Mouse (Mus musculus) forebrain, embryonic 13.5 days (tissue): ENCODE data around the gene Med28. TPM values are rescaled to one million over a fixed set of nuclear protein-coding genes. Genes with fewer than 3 reads are reported as not detected.

Source experiments
- ATAC-seq: fragments of 200-750 bp; cut with Nextera tagmentation; 2 replicates; pipeline ENCODE4 v1.8.0; 2017
- H3K27ac ChIP-seq: fragments of 300-500 bp; sonication (generic); 2 replicates; pipeline ENCODE4 v1.5.1; 2015; ENCODE audit warnings: inconsistent platforms, mild to moderate bottlenecking, moderate library complexity
- H3K27me3 ChIP-seq: fragments of 300-500 bp; sonication (generic); 2 replicates; pipeline ENCODE4 v1.6.1; 2015; ENCODE audit warnings: mild to moderate bottlenecking, inconsistent platforms
- H3K36me3 ChIP-seq: fragments of 300-500 bp; sonication (generic); 2 replicates; pipeline ENCODE4 v1.6.1; 2015; ENCODE audit warnings: mild to moderate bottlenecking, inconsistent platforms; ENCODE audit not compliant: poor library complexity, severe bottlenecking
- H3K4me1 ChIP-seq: fragments of 300-500 bp; sonication (generic); 2 replicates; pipeline ENCODE4 v1.6.1; 2015; ENCODE audit warnings: inconsistent platforms
- H3K4me2 ChIP-seq: fragments of 300-500 bp; sonication (generic); 2 replicates; pipeline ENCODE4 v1.6.1; 2015; ENCODE audit warnings: inconsistent platforms, mild to moderate bottlenecking, moderate library complexity
- H3K4me3 ChIP-seq: fragments of 300-500 bp; sonication (generic); 2 replicates; pipeline ENCODE4 v1.5.1; 2015; ENCODE audit warnings: mild to moderate bottlenecking, inconsistent platforms
- H3K9ac ChIP-seq: fragments of 300-500 bp; sonication (generic); 2 replicates; pipeline ENCODE4 v1.6.1; 2015; ENCODE audit warnings: mild to moderate bottlenecking, inconsistent platforms
- H3K9me3 ChIP-seq: fragments of 300-500 bp; sonication (generic); replicated peaks from 2 replicates; pipeline ENCODE4 v1.6.1; 2016; ENCODE audit warnings: inconsistent platforms
- WGBS: fragments of 180-500 bp; shearing (Covaris S2); methylation state at CpG from one replicate; pipeline ENCODE4 v1.1.7; 2015; 5-methylcytosine and 5-hydroxymethylcytosine counted together
- polyA plus RNA-seq: library from polyadenylated mRNA; unstranded; fragments of >200 nt; fragmentation: Nextera tagmentation; extraction: Ambion mirVana; gene quantifications from 2 replicates; pipeline ENCODE4 v1.2.1, GENCODE M21; 2015

The Med28 gene
- polyA plus RNA-seq, 1 experiment from 2014 or later: 344 TPM

GRCm38 (mm10) chr5:45491776-45492175, 28.3 kb upstream of the Med28 start:
- 41% methylated on average over 4 of the region's 4 CpGs for WGBS
- no peak for ATAC-seq
- H3K9me3 ChIP-seq: no peaks in the 10 kb centered on the region
- H3K4me2 ChIP-seq: no peak overlapping the region
- H3K4me1 ChIP-seq: peaks cover 21% of the 10 kb centered on the region
- 0 out of 2 replicates have a peak, but pooled peaks cover under 1% of the 10 kb centered on the region for H3K36me3 ChIP-seq
- H3K4me3 ChIP-seq: no peak overlapping the region
- H3K27ac ChIP-seq: no peak overlapping the region
- no peak overlapping the region for H3K9ac ChIP-seq
- 0 out of 2 replicates have a peak, but pooled peaks cover 3% of the 10 kb centered on the region for H3K27me3 ChIP-seq

DNA sequence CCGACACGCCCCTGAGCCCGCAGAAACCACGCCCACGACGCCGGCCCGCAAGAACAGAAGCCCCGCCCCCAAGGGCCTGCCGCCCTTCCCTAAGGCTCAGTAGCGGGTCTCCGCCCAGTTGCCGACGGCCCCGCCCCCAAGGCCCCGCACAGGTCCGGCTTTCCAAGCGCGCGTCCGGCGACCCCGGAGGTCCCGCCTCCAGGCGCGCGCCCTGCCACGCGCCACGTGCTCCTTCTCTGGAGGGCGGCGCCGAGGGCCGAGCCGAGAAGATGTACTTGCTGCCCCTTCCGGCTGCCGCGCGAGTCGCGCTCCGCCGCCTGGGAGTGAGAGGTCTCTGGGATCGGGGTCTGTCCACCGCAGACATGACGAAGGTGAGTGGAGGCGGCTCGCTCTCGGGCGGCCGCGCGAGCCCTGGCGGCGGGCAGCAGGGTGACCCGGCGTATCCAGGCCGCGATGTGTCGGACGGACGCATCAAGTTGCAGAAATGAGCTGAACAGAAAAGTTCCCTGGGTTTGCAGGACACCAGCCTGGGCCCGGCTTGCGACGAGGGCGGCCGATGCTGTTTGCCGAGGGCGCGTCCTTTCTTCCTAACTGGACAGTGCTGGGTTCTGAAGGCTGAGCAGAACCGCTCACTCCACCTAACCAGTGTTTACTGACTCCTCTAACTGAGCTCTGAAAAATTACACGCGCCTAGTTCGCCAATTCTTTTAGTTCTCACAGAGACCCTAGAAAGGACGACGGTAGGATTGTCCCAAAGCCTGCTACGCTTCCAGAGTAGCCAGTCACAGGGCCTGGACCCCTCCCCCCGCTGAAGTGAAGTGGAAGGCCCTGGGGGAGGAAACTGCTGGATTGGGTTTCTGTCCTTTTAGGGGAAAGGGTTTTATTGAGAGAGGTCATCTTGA, 26.6 kb upstream of the Med28 start, which contains the start of gene Lap3:
Gene Lap3 (plus strand): TSS at position 184 of the 902 bp plus-strand sequence.
- Histone ChIP-seq H3K4me2 (peak within 1 kb of the TSS; percentile 84), H3K27ac (peak within 1 kb of the TSS; percentile 40; the same call in 1 of the 2 replicates), H3K4me1 (peaks cover 21% of the 10 kb centered on the region), H3K4me3 (peak within 1 kb of the TSS; percentile 68), H3K9me3 (no peaks in the 10 kb centered on the region), H3K27me3 (0 out of 2 replicates have a peak, but pooled peaks cover 3% of the 10 kb centered on the region), H3K9ac (peak within 1 kb of the TSS; percentile 77), H3K36me3 (peaks cover 17% of the 10 kb centered on the region)
- ATAC-seq: peak; percentile 95
- under 1% methylated on average over 77 of the region's 78 CpGs for WGBS

- H3K9me3 ChIP-seq: no peaks in the 10 kb centered on the region
- H3K27ac ChIP-seq: no peak overlapping the region
- peaks cover 23% of the 10 kb centered on the region for H3K36me3 ChIP-seq
- no peak for ATAC-seq
- H3K4me1 ChIP-seq: peaks cover 21% of the 10 kb centered on the region
- H3K4me2 ChIP-seq: peak overlapping the region; percentile 84
- H3K4me3 ChIP-seq: peak overlapping the region; percentile 68
- 64% methylated on average over 9 of the region's 9 CpGs for WGBS
- H3K27me3 ChIP-seq: 0 out of 2 replicates have a peak, but pooled peaks cover 3% of the 10 kb centered on the region
- H3K9ac ChIP-seq: peak overlapping the region; percentile 77
Observed at GRCm38 (mm10) chr5:45494093-45494755, 25.8 kb upstream of the Med28 start.

DNA sequence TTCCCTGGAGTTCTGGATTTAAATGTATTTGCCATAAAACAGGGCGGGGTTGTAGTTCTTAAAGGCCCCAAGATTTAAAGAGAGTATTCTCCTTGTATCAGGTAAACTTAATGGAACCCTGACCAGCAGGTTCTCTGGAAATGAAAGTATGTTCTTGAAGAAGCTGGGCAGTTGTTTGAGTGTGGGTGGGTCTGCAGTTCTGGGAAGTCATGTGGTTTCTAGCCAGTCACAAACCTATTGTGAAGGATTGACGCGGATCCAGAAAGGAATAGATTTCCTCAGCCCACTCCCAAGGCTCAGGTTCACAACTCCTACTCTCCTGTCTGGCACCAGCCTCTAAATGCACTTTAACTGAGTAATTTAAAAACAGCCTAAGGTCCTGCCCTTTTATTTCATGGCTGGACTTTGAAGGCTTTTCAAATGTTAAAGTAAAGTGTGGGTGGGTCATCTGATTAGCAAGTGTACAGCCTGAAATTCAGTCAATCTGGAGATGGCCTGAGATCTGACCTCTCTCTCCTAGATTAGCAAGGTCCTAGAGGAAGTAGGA, 24.5 kb upstream of the Med28 start:
- 87% methylated on average over 3 of the region's 3 CpGs for WGBS
- Histone ChIP-seq H3K36me3 (peaks cover 31% of the 10 kb centered on the region), H3K4me3 (no peak overlapping the region), H3K9ac (no peak overlapping the region), H3K4me2 (no peak overlapping the region), H3K27ac (no peak overlapping the region), H3K27me3 (0 out of 2 replicates have a peak, but pooled peaks cover 3% of the 10 kb centered on the region), H3K9me3 (no peaks in the 10 kb centered on the region), H3K4me1 (peaks cover 21% of the 10 kb centered on the region)
- ATAC-seq: no peak

DNA sequence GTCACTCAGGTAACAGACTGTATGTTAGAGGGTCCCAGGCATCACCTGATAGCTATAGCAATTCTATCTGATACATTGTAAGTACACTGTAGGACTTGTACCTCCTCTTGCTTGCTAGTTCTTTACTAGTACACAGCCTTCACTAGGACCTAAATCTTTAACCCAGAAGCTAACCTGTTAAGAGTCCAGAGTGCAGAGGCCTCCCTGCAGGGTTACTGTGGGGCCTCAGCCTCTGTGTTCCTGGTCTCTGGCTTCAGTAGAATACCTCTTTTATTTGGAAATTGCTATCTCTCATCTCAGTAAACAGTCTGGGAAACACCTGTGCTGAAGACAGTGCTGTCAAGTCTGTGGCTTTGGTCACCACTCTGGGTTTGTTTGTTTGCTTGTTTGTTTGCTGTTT, 24.0 kb upstream of the Med28 start:
- Histone ChIP-seq H3K4me1 (peaks cover 21% of the 10 kb centered on the region), H3K4me3 (no peak overlapping the region), H3K9ac (no peak overlapping the region), H3K36me3 (peaks cover 35% of the 10 kb centered on the region), H3K27me3 (0 out of 2 replicates have a peak, but pooled peaks cover 3% of the 10 kb centered on the region), H3K9me3 (no peaks in the 10 kb centered on the region), H3K4me2 (no peak overlapping the region), H3K27ac (no peak overlapping the region)
- ATAC-seq: no peak

DNA sequence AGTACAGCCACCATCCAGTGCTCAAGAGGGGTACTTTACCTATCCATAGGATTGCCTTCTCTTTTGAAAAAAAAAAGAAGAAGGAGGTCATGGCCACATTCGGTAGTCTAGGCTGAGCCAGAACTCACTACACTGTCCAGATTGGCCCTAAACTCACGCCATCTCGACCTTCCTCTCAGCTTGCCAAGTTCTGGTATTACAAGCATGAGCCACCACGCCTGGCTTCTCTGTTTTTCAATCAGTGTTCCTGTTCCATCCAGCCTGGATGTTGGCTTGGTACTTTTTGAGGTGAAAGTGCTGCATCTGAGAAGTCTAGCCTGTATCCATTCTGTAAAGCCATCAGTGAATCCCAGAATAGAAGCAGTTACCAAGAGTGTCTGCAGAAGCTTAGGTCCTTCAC, 23.6 kb upstream of the Med28 start:
- Histone ChIP-seq H3K27ac (no peak overlapping the region), H3K27me3 (0 out of 2 replicates have a peak, but pooled peaks cover 3% of the 10 kb centered on the region), H3K4me1 (peaks cover 21% of the 10 kb centered on the region), H3K9ac (no peak overlapping the region), H3K36me3 (peaks cover 39% of the 10 kb centered on the region), H3K4me3 (no peak overlapping the region), H3K9me3 (no peaks in the 10 kb centered on the region), H3K4me2 (no peak overlapping the region)
- no peak for ATAC-seq
- WGBS: 92% methylated on average over 4 of the region's 4 CpGs

DNA sequence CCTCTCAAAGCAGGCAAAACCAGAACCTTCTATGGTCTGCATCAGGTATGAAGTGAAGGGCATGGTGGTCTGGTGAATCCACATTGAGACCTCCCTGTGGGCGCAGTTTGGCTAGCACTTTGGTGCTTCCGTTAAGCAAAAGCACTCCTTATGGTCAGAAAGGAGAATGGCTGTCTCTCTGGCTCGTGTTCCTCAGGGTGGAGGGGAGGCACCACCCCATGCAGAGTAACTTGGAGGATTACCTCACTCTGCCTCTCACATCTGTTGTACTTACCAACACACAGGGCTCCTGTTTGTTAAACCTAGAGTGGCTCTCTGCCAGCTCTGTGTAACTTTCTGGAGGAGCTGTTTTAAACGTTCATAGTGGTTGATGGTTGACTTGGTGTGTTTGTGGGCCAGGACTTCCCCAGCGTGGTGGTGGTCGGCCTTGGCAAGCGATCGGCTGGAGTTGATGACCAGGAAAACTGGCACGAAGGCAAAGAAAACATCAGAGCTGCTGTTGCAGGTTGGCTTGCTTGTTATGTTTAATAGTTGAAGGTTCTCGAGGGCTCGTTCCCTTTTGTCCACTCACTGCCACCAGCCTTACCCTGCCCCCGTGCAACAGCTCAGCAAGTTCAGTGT, 23.0 kb upstream of the Med28 start:
- ATAC-seq: no peak
- 86% methylated on average over 12 of the region's 12 CpGs for WGBS
- peaks cover 45% of the 10 kb centered on the region for H3K36me3 ChIP-seq
- H3K4me3 ChIP-seq: no peak overlapping the region
- peaks cover 21% of the 10 kb centered on the region for H3K4me1 ChIP-seq
- H3K4me2 ChIP-seq: no peak overlapping the region
- H3K9me3 ChIP-seq: no peaks in the 10 kb centered on the region
- 0 out of 2 replicates have a peak, but pooled peaks cover 3% of the 10 kb centered on the region for H3K27me3 ChIP-seq
- no peak overlapping the region for H3K27ac ChIP-seq
- no peak overlapping the region for H3K9ac ChIP-seq

DNA sequence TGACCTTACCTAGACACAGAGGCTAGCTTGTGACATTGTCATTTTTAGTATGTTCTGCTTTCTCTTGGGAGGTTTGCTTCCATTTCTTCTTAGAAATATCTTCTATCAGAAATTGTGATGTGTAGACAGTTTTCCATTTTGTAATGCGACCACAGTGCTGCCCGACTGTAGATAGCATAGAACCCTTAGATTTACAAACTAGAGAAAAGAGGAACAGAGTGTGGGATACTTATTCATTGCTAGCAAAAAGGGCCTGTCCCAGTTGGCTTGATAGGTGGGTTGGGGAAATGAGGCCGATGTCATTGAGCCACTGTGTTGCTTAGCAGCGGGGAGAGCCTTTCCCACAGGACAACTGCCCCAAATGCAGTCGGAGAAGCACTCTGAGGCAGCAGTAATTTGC, 22.5 kb upstream of the Med28 start:
- H3K4me2 ChIP-seq: no peak overlapping the region
- peaks cover 50% of the 10 kb centered on the region for H3K36me3 ChIP-seq
- no peaks in the 10 kb centered on the region for H3K9me3 ChIP-seq
- no peak for ATAC-seq
- 94% methylated on average over 5 of the region's 5 CpGs for WGBS
- H3K27ac ChIP-seq: no peak overlapping the region
- no peaks in the 10 kb centered on the region for H3K27me3 ChIP-seq
- no peak overlapping the region for H3K9ac ChIP-seq
- peaks cover 19% of the 10 kb centered on the region for H3K4me1 ChIP-seq
- H3K4me3 ChIP-seq: no peak overlapping the region

- Histone ChIP-seq H3K4me3 (no peak overlapping the region), H3K4me1 (no peaks in the 10 kb centered on the region), H3K27me3 (no peaks in the 10 kb centered on the region), H3K36me3 (peaks cover 57% of the 10 kb centered on the region), H3K9me3 (no peaks in the 10 kb centered on the region), H3K4me2 (no peak overlapping the region), H3K9ac (no peak overlapping the region), H3K27ac (no peak overlapping the region)
- ATAC-seq: peak; percentile 13; the same call in 1 of the 2 replicates
- 88% methylated on average over 7 of the region's 7 CpGs for WGBS
Observed at GRCm38 (mm10) chr5:45510071-45510470, 10.0 kb upstream of the Med28 start.

DNA sequence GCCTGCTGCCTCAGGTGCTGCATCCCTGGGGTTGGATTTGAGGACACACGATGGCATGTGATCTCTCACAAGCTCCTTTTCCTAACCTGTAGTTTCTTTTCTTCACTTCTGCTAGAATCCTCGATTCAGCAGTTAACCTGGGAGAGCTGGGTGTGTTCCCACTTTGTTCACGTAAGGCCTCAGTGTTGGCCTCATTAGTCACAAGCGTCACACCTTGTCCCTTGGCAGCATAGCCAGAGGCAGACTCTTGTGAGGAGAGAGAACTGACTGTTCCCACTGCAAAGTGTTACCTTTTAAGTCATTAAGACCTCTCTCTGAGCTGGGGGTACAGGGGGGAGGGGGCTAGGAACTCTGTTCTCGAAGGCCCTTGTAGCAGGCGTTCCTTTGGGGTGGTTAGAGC, 7.1 kb upstream of the Med28 start:
- Histone ChIP-seq H3K4me3 (no peak overlapping the region), H3K27me3 (no peaks in the 10 kb centered on the region), H3K27ac (no peak overlapping the region), H3K9ac (no peak overlapping the region), H3K4me1 (no peaks in the 10 kb centered on the region), H3K36me3 (peaks cover 32% of the 10 kb centered on the region), H3K4me2 (no peak overlapping the region), H3K9me3 (no peaks in the 10 kb centered on the region)
- 89% methylated on average over 6 of the region's 6 CpGs for WGBS
- no peak for ATAC-seq

DNA sequence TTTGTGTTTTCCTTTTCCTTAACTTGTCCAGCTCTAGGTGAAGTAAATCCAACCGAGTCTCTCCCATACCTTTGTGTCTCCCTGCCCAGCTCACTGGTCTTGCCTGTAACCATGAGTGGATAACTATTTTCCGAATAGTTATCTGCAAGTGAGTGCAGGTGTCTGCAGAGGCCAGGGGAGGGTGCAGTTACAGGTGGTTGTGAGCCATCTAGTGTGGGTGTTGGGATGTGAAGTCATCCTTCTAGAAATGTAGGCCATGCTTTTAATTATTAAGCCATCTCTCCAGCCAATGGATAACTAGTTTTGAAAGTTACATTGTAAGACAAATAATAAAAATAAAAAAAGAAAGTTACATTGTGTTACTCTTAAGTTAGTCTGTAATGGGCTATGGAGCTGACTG, 6.5 kb upstream of the Med28 start:
- 96% methylated on average over 2 of the region's 2 CpGs for WGBS
- peaks cover 29% of the 10 kb centered on the region for H3K36me3 ChIP-seq
- H3K9me3 ChIP-seq: no peaks in the 10 kb centered on the region
- H3K27ac ChIP-seq: no peak overlapping the region
- no peak overlapping the region for H3K4me3 ChIP-seq
- no peak for ATAC-seq
- H3K4me2 ChIP-seq: no peak overlapping the region
- no peaks in the 10 kb centered on the region for H3K27me3 ChIP-seq
- no peak overlapping the region for H3K9ac ChIP-seq
- no peaks in the 10 kb centered on the region for H3K4me1 ChIP-seq
